Mouse (Mus musculus) left cerebral cortex, postnatal 36 days (tissue): Measurements from ENCODE around the gene Plcb4. TPM values are rescaled to one million over a fixed set of nuclear protein-coding genes. Genes with fewer than 3 reads are reported as not detected.
"Not testable (repeated sequence)": the region's sequence is repeated elsewhere in the genome, so short reads cannot be mapped to it uniquely, and the experiment has no call there.

Experiments
- DNase-seq, 2 experiments: peaks; one replicate each; pipeline ENCODE4 v3.0.0; 2021 to 2022; ENCODE audit warnings: low spot score in 2 of 2, mixed read lengths in 1 of 2
- intact Hi-C: fragments of 180-260 bp; cut with DNase I; formaldehyde crosslinking; loops from one replicate; pipeline ENCODE4 v1.15.1; 2025
- total RNA-seq, 2 experiments: library from RNA; stranded (reverse); gene quantifications; 2 replicates each; pipeline ENCODE4 v1.2.3; 2021

Gene Plcb4
- total RNA-seq, 2 experiments from 2014 or later = 71.0 to 81.6 TPM

GRCm38 (mm10) chr2:135873146-135873545 is 214.3 kb downstream of the Plcb4 start:
- intact Hi-C loops = no loop called here
- no peak for DNase-seq

DNA sequence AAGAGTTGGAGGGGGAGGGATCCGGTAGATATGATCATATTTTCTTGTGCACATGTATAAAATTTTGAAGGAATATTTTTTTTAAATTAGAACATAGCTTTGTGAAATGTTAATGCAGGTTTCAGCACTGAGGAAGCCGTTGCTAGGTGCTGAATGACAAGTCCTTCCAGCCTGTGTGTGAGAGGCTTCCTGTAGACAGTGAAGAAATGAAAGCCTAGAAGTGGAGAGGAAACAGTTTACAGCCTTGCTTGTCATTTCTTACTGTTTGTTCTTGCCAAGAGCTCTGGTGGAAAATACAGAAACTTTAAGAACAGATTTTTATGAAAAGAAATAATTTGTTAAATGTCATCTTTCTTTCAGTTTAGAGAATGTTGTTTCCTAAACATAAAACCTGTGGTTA is 214.9 kb downstream of the Plcb4 start:
- DNase-seq = no peak
- intact Hi-C loops = no loop called here

GRCm38 (mm10) chr2:135875549-135875948 is 216.7 kb downstream of the Plcb4 start:
- DNase-seq = no peak
- intact Hi-C loops = no loop called here

DNA sequence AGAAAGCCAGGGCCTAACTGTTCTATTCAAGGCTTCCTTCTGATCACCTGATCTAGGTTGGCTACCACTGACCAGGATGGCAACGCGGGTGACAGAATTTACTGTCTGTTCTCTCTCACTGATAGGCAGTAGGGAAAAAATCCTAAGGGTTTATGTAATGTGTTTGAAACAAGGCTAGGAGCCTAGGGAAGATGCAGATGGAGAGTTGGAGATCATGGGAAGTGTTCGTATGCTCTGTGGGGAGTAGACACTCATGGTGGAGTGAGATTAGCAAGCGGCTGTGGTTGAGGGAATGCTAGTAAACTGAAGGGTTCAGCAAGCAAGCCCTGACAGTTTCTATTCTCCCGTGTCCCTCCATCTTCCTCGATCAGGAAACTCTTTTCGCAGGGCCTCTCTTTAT is 220.5 kb downstream of the Plcb4 start:
- DNase-seq = no peak
- intact Hi-C loops = no loop called here

DNA sequence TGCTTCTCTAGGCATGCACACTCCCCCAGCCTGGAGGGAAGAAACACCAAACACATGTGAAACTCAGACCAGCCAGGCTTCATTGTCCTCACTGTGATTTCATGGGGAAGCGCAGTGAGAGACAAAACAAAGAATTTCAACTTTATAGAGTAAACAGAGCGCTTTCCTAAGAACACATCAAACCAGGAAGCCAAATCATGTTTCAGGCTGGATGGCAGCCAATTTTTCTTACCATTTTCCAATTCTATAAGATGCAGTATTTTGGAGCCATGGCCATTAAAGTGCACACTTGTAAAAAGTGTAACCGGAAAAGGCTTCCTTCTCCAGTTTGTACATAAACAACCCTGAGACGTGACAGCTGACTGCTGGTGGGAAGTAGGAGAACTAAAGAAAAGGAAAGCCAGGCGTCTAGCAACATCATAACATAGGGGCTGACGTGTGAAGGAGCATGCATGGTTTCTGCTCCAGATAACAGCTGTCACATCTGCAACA is 221.5 kb downstream of the Plcb4 start:
- no peak for DNase-seq
- intact Hi-C loops = no loop called here

GRCm38 (mm10) chr2:135883359-135883758 is 224.5 kb downstream of the Plcb4 start:
- intact Hi-C loops = no loop called here
- no peak for DNase-seq

DNA sequence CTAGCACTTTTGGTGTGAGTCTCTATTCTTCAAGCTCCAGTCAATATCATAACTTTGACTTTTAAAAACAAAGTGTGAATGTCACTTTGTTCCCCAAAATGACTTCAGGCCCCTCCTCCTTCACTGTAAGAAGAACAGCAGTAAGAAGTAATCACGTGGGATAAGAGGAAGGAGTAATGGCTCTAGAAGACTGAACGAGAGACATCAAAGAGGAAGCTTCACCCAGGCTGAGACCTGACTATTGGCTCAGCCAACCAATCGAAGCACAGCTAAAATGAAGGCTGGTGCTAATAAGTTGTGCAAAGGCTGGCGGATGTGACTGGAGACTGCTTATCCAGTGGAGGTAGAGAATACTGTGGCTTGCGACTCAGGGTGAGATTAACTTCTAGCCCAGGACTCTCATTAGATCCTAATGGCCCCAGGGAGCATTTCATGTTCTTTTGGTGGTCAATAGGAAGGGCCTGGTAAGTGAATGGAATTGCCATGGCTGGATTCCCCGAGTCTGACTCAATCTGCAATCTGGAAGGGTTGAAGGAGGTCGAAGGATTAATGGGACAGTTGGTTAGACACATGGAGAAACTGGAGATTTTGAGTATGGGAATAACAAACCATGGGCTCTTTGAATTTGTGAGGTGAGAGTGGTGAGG is 225.8 kb downstream of the Plcb4 start:
- no peak for DNase-seq
- intact Hi-C loops = no loop called here

DNA sequence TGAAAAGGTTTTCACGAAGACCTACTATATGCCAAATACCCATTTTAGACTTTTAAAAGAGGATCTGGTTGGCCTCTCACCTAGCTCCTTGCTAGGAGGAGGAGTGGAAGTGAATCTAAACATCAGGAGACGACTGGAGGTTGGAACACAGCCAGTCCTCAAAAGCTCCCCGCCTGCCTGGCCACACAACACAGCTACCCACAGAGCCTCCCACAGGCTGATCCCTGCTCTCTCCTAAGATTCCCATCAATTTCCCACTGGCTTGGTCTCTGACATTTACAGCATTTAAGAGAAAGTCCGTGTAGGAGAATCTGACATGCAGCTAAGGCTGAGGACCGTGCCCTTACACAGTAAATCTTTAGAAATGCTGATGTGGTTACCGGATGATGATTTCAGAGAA is 226.8 kb downstream of the Plcb4 start:
- no peak for DNase-seq
- intact Hi-C loops = no loop called here

GRCm38 (mm10) chr2:135886081-135886679 is 227.4 kb downstream of the Plcb4 start:
- no peak for DNase-seq
- intact Hi-C loops = no loop called here

DNA sequence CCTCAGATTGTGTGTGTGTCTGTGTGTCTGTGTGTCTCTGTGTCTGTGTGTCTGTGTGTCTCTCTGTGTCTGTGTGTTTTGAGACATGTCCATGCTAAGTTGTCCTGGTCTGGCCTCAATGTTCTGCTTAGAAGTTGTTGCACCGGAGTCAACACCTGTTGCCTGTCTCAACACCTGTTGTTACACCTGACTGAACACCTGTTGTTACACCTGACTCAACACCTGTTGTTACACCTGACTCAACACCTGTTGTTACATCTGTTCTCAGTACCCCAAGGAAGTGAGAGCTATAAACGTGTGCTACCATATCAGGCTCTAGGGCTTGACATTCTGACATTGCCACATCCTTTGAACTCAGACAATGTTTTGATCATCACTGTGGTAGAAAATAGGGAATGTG is 229.0 kb downstream of the Plcb4 start:
- no peak for DNase-seq
- intact Hi-C loops = no loop called here

- intact Hi-C loops = no loop called here
These were observed 229.4 kb downstream of the Plcb4 start for GRCm38 (mm10) chr2:135888206-135888605.

GRCm38 (mm10) chr2:135888767-135889166 is 230.0 kb downstream of the Plcb4 start:
- intact Hi-C loops = no loop called here

More at GRCm38 (mm10) chr2:135888206-135888605, 229.4 kb downstream of the Plcb4 start:
- DNase-seq = no peak

DNA sequence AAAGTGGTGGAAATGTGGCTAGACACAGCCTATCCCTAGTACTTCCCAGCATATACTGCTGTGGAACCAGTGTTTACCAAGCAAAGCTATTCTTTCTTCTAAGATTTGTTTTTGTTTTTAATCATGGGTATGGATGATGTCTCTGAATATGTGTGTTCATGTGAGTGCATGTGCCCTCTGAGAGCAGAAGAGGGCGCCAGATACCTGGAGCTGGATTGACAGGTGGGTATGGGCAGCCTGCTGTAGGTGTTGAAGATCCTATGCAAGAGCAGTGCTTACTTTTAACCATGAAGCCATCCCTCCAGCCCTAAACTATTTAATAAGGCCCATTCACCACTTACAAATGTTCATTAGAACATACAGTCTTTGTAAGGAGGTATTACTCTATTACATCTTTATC is 231.3 kb downstream of the Plcb4 start:
- intact Hi-C loops = no loop called here
- DNase-seq = no peak

More at GRCm38 (mm10) chr2:135888767-135889166, 230.0 kb downstream of the Plcb4 start:
- no peak for DNase-seq

DNA sequence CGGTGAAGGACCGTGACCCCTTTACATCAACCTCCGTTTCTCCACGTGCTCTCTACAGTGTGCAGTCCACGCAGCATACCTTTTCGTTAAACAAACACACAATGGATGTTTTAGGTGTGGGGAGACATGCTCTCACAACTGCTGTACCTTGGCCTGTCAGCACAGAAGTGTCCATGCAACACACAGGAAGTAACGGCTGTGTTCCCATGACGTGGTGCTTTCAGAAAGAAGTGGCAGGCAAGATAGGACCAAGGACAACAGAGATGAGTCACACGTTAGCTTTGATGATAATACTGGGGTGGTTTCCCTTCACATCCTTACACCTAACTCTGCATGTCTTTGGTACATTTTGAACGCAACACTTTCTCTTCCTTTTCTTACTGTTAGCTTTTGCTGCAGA is 232.3 kb downstream of the Plcb4 start:
- intact Hi-C loops = no loop called here
- DNase-seq = no peak

GRCm38 (mm10) chr2:135891686-135892085 is 232.9 kb downstream of the Plcb4 start:
- DNase-seq = no peak
- intact Hi-C loops = no loop called here

- no peak for DNase-seq
- intact Hi-C loops = no loop called here
These were observed 235.8 kb downstream of the Plcb4 start for GRCm38 (mm10) chr2:135894582-135894981.

DNA sequence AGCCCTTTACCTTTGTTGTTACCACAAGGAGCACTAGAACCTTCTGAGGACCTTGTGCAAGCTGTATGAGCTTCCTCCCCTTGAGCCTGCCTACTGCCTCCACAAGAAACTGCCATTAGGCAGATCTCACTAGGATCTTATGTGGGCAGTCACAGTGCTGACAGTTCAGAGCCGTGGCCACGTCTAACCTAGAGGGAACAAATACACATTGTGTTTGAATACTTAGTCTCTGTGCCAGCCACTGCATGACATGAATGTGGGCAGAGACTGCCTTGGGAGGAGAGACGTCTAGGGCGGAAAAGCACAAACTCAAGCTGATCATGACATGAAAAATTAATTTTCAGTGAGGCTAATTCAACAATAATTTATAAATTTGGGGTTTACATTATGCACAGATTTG is 239.2 kb downstream of the Plcb4 start:
- DNase-seq = no peak
- intact Hi-C loops = no loop called here

DNA sequence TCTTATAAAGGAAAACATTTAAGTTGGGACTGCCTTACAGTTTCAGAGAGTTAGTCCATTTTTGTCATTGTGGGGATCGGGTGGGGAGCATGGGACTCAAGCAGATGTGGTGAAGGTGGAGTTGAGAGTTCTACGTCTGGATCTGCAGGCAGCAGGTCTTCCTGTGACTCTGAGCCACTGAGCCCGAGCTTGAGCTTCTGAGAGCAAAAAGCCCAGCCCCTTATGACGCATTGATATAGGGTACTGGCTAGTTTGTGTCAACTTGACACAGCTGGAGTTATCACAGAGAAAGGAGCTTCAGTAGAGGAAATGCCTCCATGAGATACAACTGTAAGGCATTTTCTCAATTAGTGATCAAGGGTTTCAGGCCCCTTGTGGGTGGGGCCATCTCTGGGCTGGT is 241.1 kb downstream of the Plcb4 start:
- intact Hi-C loops, DNase-seq: not testable (repeated sequence)

DNA sequence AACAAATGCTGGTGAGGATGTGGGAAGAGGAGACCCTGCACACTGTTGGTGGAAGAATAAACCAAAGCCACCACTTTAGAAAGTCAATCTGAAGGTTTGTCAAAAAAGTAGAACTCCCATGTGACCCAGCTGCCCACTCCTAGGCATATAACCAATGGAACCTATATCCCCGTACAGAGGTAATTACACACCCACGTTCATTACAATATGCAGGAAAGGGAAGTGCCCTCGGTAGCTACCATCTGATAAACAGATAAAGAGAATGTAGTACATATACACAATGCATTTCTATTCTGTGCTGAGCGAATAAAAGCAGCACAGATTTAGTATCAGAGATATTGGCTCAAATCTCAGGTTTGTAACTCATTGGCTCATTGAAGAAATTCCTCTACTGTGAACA is 242.2 kb downstream of the Plcb4 start:
- intact Hi-C loops = no loop called here
- no peak for DNase-seq

DNA sequence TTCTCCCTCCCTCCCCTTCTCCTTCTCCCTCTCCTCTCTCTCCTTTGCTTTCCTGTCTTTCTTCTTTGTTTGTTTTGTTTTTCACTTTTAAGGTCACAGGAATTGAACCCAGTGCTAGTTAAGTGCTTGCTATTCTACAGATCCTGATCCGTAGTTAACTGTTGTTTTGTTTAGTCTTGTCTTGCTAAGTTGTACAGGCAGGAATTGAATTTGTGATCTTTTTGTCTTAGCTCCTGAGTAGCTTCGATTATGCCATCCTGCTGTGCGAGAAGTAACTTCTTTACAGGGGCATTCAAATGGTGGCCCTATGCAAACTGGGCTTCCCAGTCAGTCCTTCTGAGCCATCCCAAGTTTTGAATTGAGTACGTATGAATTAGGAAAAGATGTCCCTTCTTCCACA is 245.5 kb downstream of the Plcb4 start:
- no peak for DNase-seq
- intact Hi-C loops = no loop called here

DNA sequence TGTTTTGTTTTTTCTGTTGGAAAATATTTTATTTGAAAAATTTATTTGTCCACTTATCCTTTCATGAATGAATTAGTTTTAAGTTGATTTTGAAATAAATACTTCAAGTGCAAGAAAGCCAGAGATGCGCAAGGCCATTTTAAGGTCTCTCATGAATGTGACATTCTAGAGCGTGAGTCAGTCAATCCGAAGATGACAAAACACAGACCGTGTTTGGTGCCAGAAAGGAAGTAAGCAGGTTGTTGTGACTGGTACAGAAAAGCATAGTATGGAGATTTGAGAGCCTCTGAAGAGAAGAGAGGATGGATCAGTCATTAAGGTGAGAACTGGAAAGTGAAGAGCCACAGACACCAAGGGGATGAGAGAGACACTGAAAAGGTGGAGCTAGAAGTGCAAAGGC is 246.0 kb downstream of the Plcb4 start:
- intact Hi-C loops = no loop called here
- no peak for DNase-seq
